ENCODE assay signal across 11 mouse cellular contexts in genomic region chr17:86814320-86814719, GRCm38 (mm10).
DNase-seq lines count a peak whose midpoint lies in the region; ATAC-seq and TF ChIP-seq lines count a peak whose summit lies in the region.
"Had no signal": no experiment of that assay in that cellular context is flagged by ENCODE, and none has a peak within 500 bp of the region (broad histone marks: within the 10 kb centered on the region; RNA-seq: fewer than 3 reads in every experiment).

No protein-coding gene starts in this region.

- no peaks in the 10 kb centered on the region for H3K36me3 ChIP-seq in liver, embryonic 11.5 days (ENCODE audit: control insufficient read depth, insufficient read depth, low read length)
- H3K36me3 ChIP-seq in thymus, adult 2 months (ENCODE audit: control insufficient read depth, insufficient read depth, low read length) = no peaks in the 10 kb centered on the region
- H3K36me3 ChIP-seq: G1E; limb, embryonic 13.5 days; neural tube, embryonic 13.5 days had no signal

- DNase-seq in heart, adult 11 months = peak; percentile 95
- DNase-seq in heart, postnatal 25 days (ENCODE audit: low spot score) = no peak
- DNase-seq in 3T3-L1 (ENCODE audit: low read depth, low spot score) = peak; percentile 24
- peak; percentile 29 for DNase-seq in c-Kit-positive CD71-positive TER-119-negative erythroid progenitor cells, embryonic 14.5 days (ENCODE audit: low read depth)
- peak; percentile 62 for DNase-seq in liver, embryonic 11.5 days (ENCODE audit: low spot score)
- no peak for DNase-seq in cerebellum, postnatal 14 days
- DNase-seq in cerebellum, postnatal 25 days = no peak
- no peak for DNase-seq in thymus, adult 2 months

- TF ChIP-seq CTCF in thymus, adult 2 months (IDR thresholded peaks at IDR 0.05; ENCODE audit: borderline replicate concordance, control insufficient read depth, extremely low read depth, insufficient read depth, low read length, poor library complexity) = no peak

- TF ChIP-seq POLR2A in thymus, adult 2 months (IDR thresholded peaks at IDR 0.05; ENCODE audit: control insufficient read depth, extremely low read depth, insufficient read depth, low read length, poor library complexity) = no peak

- H3K4me2 ChIP-seq in liver, embryonic 11.5 days = no peak overlapping the region
- H3K4me2 ChIP-seq: limb, embryonic 13.5 days; neural tube, embryonic 13.5 days had no signal

- H3K9me3 ChIP-seq in liver, embryonic 11.5 days (ENCODE audit: control insufficient read depth, low read length) = no peaks in the 10 kb centered on the region
- H3K9me3 ChIP-seq: limb, embryonic 13.5 days; neural tube, embryonic 13.5 days had no signal

- H3K27ac ChIP-seq in liver, embryonic 11.5 days (ENCODE audit: low read depth, low read length) = peak overlapping the region; percentile 19; the same call in 1 of the 2 replicates
- H3K27ac ChIP-seq in thymus, adult 2 months (ENCODE audit: control insufficient read depth, insufficient read depth, low read length) = no peak overlapping the region
- H3K27ac ChIP-seq: limb, embryonic 13.5 days; neural tube, embryonic 13.5 days had no signal

- no peaks in the 10 kb centered on the region for H3K27me3 ChIP-seq in liver, embryonic 11.5 days (replicated peaks; ENCODE audit: control insufficient read depth, insufficient read depth, low read length)
- H3K27me3 ChIP-seq in thymus, adult 2 months (ENCODE audit: control insufficient read depth, insufficient read depth, low read length) = no peaks in the 10 kb centered on the region
- H3K27me3 ChIP-seq: neural tube, embryonic 13.5 days had no signal

- peak; percentile 77 for ATAC-seq in liver, embryonic 11.5 days (replicated peaks; ENCODE audit: low FRiP score)

- WGBS in liver, embryonic 11.5 days = 12% methylated on average over 1 of the region's 1 CpGs
- WGBS in thymus, adult 2 months = 65% methylated on average over 1 of the region's 1 CpGs

- intact Hi-C loops in heart, postnatal 25 days (cut with DNase I) = no loop called here

- peaks cover 7% of the 10 kb centered on the region for H3K4me1 ChIP-seq in liver, embryonic 11.5 days (replicated peaks; ENCODE audit: control insufficient read depth, insufficient read depth, low read length)
- H3K4me1 ChIP-seq in thymus, adult 2 months (replicated peaks; ENCODE audit: control insufficient read depth, insufficient read depth, low read length) = no peaks in the 10 kb centered on the region
- H3K4me1 ChIP-seq: limb, embryonic 13.5 days had no signal

- H3K4me3 ChIP-seq in liver, embryonic 11.5 days (ENCODE audit: low read depth, low read length) = no peak overlapping the region
- H3K4me3 ChIP-seq in thymus, adult 2 months (ENCODE audit: control insufficient read depth, insufficient read depth, low read length) = no peak overlapping the region
- H3K4me3 ChIP-seq: limb, embryonic 13.5 days; neural tube, embryonic 13.5 days had no signal

- no peak overlapping the region for H3K9ac ChIP-seq in liver, embryonic 11.5 days (ENCODE audit: low read depth, low read length)
- H3K9ac ChIP-seq: limb, embryonic 13.5 days; neural tube, embryonic 13.5 days had no signal

Comparison
In these comparisons a context has a peak if more than half of its experiments do, and no peak if none do; other contexts are left out.
1. DNase-seq: peak in heart, adult 11 months (single experiment), 3T3-L1 (single experiment), c-Kit-positive CD71-positive TER-119-negative erythroid progenitor cells, embryonic 14.5 days (single experiment) and liver, embryonic 11.5 days (single experiment); none in heart, postnatal 25 days (single experiment), cerebellum, postnatal 14 days (0 of 2), cerebellum, postnatal 25 days (0 of 2) and thymus, adult 2 months (single experiment).